Mouse (Mus musculus) embryonic facial prominence, embryonic 11.5 days (tissue): Measurements from ENCODE around the gene Fbxl17. TPM values are rescaled to one million over a fixed set of nuclear protein-coding genes. Genes with fewer than 3 reads are reported as not detected.

Source experiments
- ATAC-seq: fragments of 200-750 bp; cut with Nextera tagmentation; replicated peaks from 2 replicates; pipeline ENCODE4 v1.8.0; 2017; ENCODE audit warnings: low read depth; ENCODE audit not compliant: insufficient number of reproducible peaks, low FRiP score, low TSS enrichment
- DNase-seq: peaks from one replicate; pipeline ENCODE4 v3.0.0-alpha.2; 2015; ENCODE audit warnings: low spot score
- H3K27ac ChIP-seq: fragments of 300-500 bp; sonication (generic); replicated peaks from 2 replicates; pipeline ENCODE4 v1.5.1; 2014; ENCODE audit warnings: mild to moderate bottlenecking, low read depth, low read length, control low read depth
- H3K27me3 ChIP-seq: fragments of 300-500 bp; sonication (generic); 2 replicates; pipeline ENCODE4 v1.6.1; 2014; ENCODE audit warnings: mild to moderate bottlenecking, low read length, moderate library complexity, mixed read lengths; ENCODE audit not compliant: control insufficient read depth, insufficient read depth
- H3K36me3 ChIP-seq: fragments of 300-500 bp; sonication (generic); replicated peaks from 2 replicates; pipeline ENCODE4 v1.6.1; 2014; ENCODE audit warnings: low read depth, mild to moderate bottlenecking, low read length, moderate library complexity, mixed read lengths; ENCODE audit not compliant: control insufficient read depth, insufficient read depth
- H3K4me1 ChIP-seq: fragments of 300-500 bp; sonication (generic); 2 replicates; pipeline ENCODE4 v1.6.1; 2014; ENCODE audit warnings: low read length, mixed read lengths; ENCODE audit not compliant: control insufficient read depth, insufficient read depth
- H3K4me2 ChIP-seq: fragments of 300-500 bp; sonication (generic); 2 replicates; pipeline ENCODE4 v1.6.1; 2014; ENCODE audit warnings: low read depth, mild to moderate bottlenecking, control low read depth, low read length, moderate library complexity
- H3K4me3 ChIP-seq: fragments of 300-500 bp; sonication (generic); 2 replicates; pipeline ENCODE4 v1.5.1; 2014; ENCODE audit warnings: low read depth, low read length, control low read depth
- H3K9ac ChIP-seq: fragments of 300-500 bp; sonication (generic); replicated peaks from 2 replicates; pipeline ENCODE4 v1.6.1; 2014; ENCODE audit warnings: mild to moderate bottlenecking, control low read depth, low read length
- H3K9me3 ChIP-seq: fragments of 300-500 bp; sonication (generic); replicated peaks from 2 replicates; pipeline ENCODE4 v1.6.1; 2016; ENCODE audit warnings: mild to moderate bottlenecking, low read length, inconsistent platforms, mixed read lengths; ENCODE audit not compliant: control insufficient read depth
- WGBS: fragments of 180-500 bp; shearing (Covaris S2); extraction: QIAGEN DNeasy Blood & Tissue Kit; methylation state at CpG from one replicate; pipeline ENCODE4 v1.1.7; 2014; 5-methylcytosine and 5-hydroxymethylcytosine counted together
- polyA plus RNA-seq: library from polyadenylated mRNA; unstranded; fragments of >200 nt; fragmentation: Nextera tagmentation; extraction: Ambion mirVana; gene quantifications from 2 replicates; pipeline ENCODE4 v1.2.1, GENCODE M21; 2014

Gene Fbxl17
- polyA plus RNA-seq, 1 experiment from 2014 or later: 7.7 TPM

DNA sequence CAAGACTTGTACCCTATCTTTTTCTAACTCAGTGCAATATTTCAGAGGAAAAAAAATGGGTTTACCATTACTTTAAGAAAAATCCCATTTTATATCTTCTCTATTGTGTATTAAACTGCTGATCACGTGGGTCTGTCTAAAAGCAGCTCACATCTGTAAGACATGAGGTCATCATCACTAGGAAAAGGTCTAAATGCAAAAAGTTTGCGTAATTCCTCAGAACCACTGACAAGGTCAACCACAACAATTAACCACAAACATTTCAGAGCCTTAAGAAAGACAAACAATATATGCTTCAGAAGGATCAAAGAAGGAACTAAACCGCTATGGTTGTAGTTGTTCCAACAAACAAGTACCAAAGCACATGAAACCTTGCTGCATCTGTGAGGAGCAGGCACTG lies 143.6 kb downstream of the Fbxl17 start:
- Histone ChIP-seq H3K9ac (no peak overlapping the region), H3K27me3 (no peaks in the 10 kb centered on the region), H3K4me2 (no peak overlapping the region), H3K27ac (no peak overlapping the region), H3K36me3 (no peaks in the 10 kb centered on the region), H3K4me1 (no peaks in the 10 kb centered on the region), H3K4me3 (no peak overlapping the region), H3K9me3 (no peaks in the 10 kb centered on the region)
- WGBS: 83% methylated on average over 3 of the region's 3 CpGs
- DNase-seq (no peak), ATAC-seq (no peak)

DNA sequence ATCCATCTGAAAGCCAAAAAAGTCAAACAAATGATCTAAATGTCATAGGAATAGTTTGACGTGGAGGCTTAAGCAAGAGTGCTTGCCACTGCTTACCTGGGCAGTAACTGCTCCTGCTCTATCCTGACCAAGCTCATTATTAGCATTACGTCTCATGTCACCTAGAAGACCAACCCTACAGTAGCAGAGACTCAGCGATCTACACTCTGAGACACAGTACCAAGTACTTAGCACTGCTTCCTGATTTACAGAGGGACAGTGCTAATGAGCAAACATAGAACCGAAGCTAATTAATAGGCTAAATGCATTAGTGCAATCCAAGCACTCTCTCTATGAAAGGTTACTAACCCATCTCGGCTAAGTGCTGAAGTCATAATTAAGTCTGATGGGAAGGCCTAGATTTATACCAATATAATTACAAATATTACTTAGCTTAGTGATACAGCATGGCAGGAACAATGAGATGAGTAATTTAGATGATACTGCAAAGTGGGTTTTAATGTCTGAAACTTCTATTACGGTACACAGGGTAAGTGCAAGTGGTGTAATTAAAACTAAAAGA lies 147.1 kb downstream of the Fbxl17 start:
- no peak overlapping the region for H3K4me2 ChIP-seq
- H3K4me3 ChIP-seq: no peak overlapping the region
- H3K9ac ChIP-seq: no peak overlapping the region
- no peaks in the 10 kb centered on the region for H3K36me3 ChIP-seq
- WGBS: 89% methylated on average over 6 of the region's 6 CpGs
- no peaks in the 10 kb centered on the region for H3K27me3 ChIP-seq
- DNase-seq (no peak), ATAC-seq (no peak)
- H3K9me3 ChIP-seq: no peaks in the 10 kb centered on the region
- no peak overlapping the region for H3K27ac ChIP-seq
- no peaks in the 10 kb centered on the region for H3K4me1 ChIP-seq

- 84% methylated on average over 2 of the region's 2 CpGs for WGBS
- no peak overlapping the region for H3K27ac ChIP-seq
- H3K9me3 ChIP-seq: no peaks in the 10 kb centered on the region
- no peak overlapping the region for H3K4me2 ChIP-seq
- DNase-seq (no peak), ATAC-seq (no peak)
- H3K4me1 ChIP-seq: no peaks in the 10 kb centered on the region
- no peak overlapping the region for H3K4me3 ChIP-seq
- no peaks in the 10 kb centered on the region; the same call in 1 of the 2 replicates for H3K36me3 ChIP-seq
- H3K27me3 ChIP-seq: no peaks in the 10 kb centered on the region
- H3K9ac ChIP-seq: no peak overlapping the region
Measured at GRCm38 (mm10) chr17:63351682-63352081, 148.1 kb downstream of the Fbxl17 start.

DNA sequence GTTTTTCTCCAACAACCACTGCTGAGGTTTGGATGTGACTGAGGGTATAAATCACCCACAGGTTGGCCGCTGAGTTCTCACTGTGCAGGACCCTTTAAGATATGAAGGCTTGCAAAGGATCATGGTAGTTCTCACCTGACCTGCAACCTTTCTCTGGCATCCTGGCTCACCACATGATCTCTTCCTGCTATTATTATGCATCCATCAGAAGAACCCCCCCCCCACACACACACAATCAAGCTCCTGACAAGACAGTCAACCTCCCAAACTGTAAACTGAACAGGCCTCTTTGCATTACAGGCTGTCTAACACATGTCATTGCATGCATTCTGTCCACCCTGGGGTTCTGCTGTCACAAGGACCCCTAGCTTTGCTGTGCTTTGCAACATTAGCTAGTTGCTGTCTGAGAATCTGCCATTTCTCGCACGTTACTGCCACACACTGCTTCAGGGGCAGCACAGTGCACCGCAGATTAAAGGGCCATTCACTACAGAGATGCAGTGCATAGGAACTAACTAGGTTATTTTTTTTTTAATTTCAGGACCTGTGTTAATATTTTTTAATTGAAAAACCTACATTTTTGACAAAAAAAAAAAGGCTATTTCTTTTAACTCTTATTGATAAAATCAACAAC lies 148.8 kb downstream of the Fbxl17 start:
- no peak overlapping the region for H3K27ac ChIP-seq
- H3K4me2 ChIP-seq: no peak overlapping the region
- no peak overlapping the region for H3K4me3 ChIP-seq
- H3K4me1 ChIP-seq: no peaks in the 10 kb centered on the region
- no peak overlapping the region for H3K9ac ChIP-seq
- DNase-seq: no peak
- no peaks in the 10 kb centered on the region for H3K27me3 ChIP-seq
- H3K36me3 ChIP-seq: no peaks in the 10 kb centered on the region; the same call in 1 of the 2 replicates
- H3K9me3 ChIP-seq: no peaks in the 10 kb centered on the region
- WGBS: 79% methylated on average over 4 of the region's 4 CpGs
- ATAC-seq: no peak

- H3K4me2 ChIP-seq: no peak overlapping the region
- H3K9me3 ChIP-seq: no peaks in the 10 kb centered on the region
- H3K9ac ChIP-seq: no peak overlapping the region
- WGBS: 69% methylated on average over 5 of the region's 5 CpGs
- no peaks in the 10 kb centered on the region; the same call in 1 of the 2 replicates for H3K36me3 ChIP-seq
- ATAC-seq (no peak), DNase-seq (no peak)
- no peak overlapping the region for H3K27ac ChIP-seq
- no peak overlapping the region for H3K4me3 ChIP-seq
- H3K27me3 ChIP-seq: no peaks in the 10 kb centered on the region
- H3K4me1 ChIP-seq: no peaks in the 10 kb centered on the region
Measured at GRCm38 (mm10) chr17:63344101-63344500, 155.7 kb downstream of the Fbxl17 start.

GRCm38 (mm10) chr17:63343076-63343475 lies 156.7 kb downstream of the Fbxl17 start:
- no peak for ATAC-seq

GRCm38 (mm10) chr17:63342440-63342839 lies 157.4 kb downstream of the Fbxl17 start:
- WGBS: 83% methylated on average over 11 of the region's 11 CpGs

More at GRCm38 (mm10) chr17:63343076-63343475, 156.7 kb downstream of the Fbxl17 start:
- Histone ChIP-seq H3K4me1 (no peaks in the 10 kb centered on the region), H3K27ac (no peak overlapping the region), H3K36me3 (no peaks in the 10 kb centered on the region; the same call in 1 of the 2 replicates), H3K9me3 (no peaks in the 10 kb centered on the region), H3K4me2 (no peak overlapping the region), H3K9ac (no peak overlapping the region), H3K27me3 (no peaks in the 10 kb centered on the region), H3K4me3 (no peak overlapping the region)
- 86% methylated on average over 4 of the region's 4 CpGs for WGBS
- DNase-seq: no peak

GRCm38 (mm10) chr17:63341203-63341602 lies 158.6 kb downstream of the Fbxl17 start:
- WGBS: 88% methylated on average over 3 of the region's 3 CpGs
- Histone ChIP-seq H3K9ac (no peak overlapping the region), H3K9me3 (no peaks in the 10 kb centered on the region), H3K4me2 (no peak overlapping the region), H3K36me3 (no peaks in the 10 kb centered on the region), H3K27ac (no peak overlapping the region), H3K4me3 (no peak overlapping the region), H3K4me1 (no peaks in the 10 kb centered on the region), H3K27me3 (no peaks in the 10 kb centered on the region)
- ATAC-seq (no peak), DNase-seq (no peak)

More at GRCm38 (mm10) chr17:63342440-63342839, 157.4 kb downstream of the Fbxl17 start:
- H3K27ac ChIP-seq: no peak overlapping the region
- H3K9ac ChIP-seq: no peak overlapping the region
- H3K4me2 ChIP-seq: no peak overlapping the region
- H3K4me3 ChIP-seq: no peak overlapping the region
- H3K4me1 ChIP-seq: no peaks in the 10 kb centered on the region
- H3K9me3 ChIP-seq: no peaks in the 10 kb centered on the region
- no peak for DNase-seq
- H3K36me3 ChIP-seq: no peaks in the 10 kb centered on the region; the same call in 1 of the 2 replicates
- no peak for ATAC-seq
- H3K27me3 ChIP-seq: no peaks in the 10 kb centered on the region
